Mouse (Mus musculus) embryo, embryonic 11.5 days (tissue): Measurements from ENCODE around the gene Scrt2.
"Not testable (repeated sequence)": the region's sequence is repeated elsewhere in the genome, so short reads cannot be mapped to it uniquely, and the experiment has no call there.

Experiments
- DNase-seq: peaks from one replicate; pipeline ENCODE4 v3.0.0-alpha.2; 2012; ENCODE audit warnings: low read depth, low spot score

Scrt2 gene

GRCm38 (mm10) chr2:152080685-152081541 is at the start of gene Scrt2:
Scrt2 (plus strand) TSS chr2:152081529.
- DNase-seq, result no peak

- DNase-seq, result no peak
These were observed 41.2 kb upstream of the Scrt2 start for GRCm38 (mm10) chr2:152040101-152040500.

DNA sequence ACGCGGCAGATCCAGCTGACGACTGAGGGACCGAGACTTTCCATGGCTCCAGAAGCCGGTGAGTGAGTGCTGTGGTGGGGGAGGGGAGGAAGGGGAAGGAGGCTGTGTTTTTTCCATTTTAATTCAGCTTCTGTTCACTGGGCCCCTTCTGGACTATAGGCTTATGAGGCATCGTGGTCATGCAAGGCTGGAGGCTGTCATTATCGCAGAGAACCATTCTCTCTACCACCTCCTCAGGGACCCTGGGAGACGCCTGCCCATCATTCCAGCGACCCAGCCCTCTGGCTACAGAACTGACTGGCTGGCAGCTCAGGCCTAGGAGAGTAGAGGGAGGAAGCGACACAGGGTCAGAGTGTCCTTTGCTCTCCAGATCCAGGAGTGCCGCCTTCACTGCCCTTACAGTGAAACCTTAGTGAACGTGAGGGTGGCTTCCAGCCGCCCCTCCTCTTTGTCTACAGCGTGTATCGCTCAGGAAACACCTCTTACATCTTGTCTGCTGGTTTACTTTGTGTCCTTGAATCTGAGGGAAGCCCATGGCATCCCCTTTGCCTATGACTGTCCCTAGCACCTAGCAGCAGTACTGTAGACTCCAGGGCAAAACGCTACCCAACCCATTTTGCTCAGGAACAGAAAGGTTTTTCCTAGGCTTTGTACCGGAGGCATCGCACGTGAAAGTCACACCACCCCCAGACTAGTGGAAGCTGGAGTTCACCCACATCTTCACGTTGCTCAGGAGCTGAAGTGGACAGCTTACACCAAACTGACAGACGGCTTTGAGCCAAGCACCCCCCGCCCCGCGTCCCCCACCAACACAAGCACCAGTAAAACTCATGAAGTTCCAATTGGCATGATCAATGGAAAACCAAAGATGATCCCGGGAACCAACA is 34.0 kb upstream of the Scrt2 start:
- DNase-seq, result no peak

GRCm38 (mm10) chr2:152048003-152048980 is 33.0 kb upstream of the Scrt2 start:
- no peak for DNase-seq

DNA sequence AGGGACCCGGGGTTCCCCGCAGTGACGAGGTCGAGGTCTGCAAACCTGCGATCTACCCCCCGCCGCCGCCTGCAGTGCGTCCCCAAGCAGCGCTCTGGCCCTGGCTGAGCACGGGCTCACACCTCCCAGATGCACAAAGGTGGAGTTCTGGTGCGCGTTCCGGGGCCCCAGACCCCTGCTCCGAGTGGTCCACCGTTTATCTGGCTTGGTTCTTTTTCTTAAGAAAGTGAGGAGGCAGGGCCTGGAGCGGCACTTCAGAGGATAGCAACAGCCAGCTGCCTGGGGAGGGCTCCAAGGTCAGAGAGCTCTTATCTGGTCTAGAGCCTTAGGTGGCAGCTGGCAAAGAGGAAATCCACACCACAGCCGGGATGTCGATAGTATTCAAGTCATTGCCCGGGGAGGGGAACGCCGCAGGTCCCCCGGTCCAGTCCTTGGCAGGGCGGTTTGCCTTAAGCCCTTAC is 32.3 kb upstream of the Scrt2 start:
- no peak for DNase-seq

GRCm38 (mm10) chr2:152049611-152050270 is 31.6 kb upstream of the Scrt2 start:
- no peak for DNase-seq

GRCm38 (mm10) chr2:152050316-152050715 is 31.0 kb upstream of the Scrt2 start:
- no peak for DNase-seq

DNA sequence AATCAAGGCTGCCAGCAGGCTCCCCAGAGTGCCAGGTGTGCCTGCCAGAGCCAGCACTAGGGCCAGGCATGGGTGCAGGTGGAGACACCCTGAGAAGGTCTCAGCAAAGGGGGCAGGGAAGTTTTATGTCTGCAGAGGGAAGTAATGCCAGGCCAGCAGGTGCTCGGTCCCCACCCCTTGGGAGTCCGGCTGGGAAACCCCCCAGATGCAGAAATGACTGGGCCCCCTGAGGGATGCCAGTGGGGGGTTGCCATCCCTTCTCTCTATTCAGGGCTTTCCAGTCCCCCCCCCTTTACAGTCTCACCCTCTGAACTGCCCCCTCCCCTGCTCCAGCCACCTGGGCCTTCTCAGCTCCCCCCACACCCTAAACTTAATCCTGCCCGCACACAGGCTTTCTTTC is 29.3 kb upstream of the Scrt2 start:
- no peak for DNase-seq

- no peak for DNase-seq
These were observed 25.9 kb upstream of the Scrt2 start for GRCm38 (mm10) chr2:152055406-152055805.

GRCm38 (mm10) chr2:152056368-152057251 is 24.7 kb upstream of the Scrt2 start:
- no peak for DNase-seq

DNA sequence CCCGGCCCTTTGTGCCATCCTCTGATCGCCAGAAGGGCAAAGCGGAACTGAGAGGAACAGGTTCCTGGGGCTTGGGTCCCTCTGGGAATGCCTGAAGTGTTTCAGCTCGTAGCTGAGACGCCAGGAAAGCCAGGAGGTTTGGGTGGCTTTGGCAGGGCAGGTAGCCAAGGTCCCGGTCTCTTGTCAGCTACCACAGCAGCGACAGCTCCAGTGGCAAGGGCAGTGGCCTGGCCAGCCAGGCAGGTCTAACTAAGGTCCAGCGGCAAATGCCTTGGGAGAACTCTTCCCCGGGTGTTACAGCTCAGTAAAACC is 24.1 kb upstream of the Scrt2 start:
- no peak for DNase-seq

DNA sequence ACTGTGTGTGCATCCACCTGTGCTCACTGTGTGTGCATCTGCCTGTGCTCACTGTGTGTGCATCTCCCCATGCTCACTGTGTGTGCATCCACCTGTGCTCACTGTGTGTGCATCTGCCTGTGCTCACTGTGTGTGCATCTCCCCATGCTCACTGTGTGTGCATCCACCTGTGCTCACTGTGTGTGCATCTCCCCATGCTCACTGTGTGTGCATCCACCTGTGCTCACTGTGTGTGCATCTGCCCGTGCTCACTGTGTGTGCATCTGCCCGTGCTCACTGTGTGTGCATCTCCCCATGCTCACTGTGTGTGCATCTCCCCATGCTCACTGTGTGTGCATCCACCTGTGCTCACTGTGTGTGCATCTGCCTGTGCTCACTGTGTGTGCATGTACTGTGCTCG is 18.5 kb upstream of the Scrt2 start:
- not testable (repeated sequence) for DNase-seq

GRCm38 (mm10) chr2:152068660-152069433 is 12.5 kb upstream of the Scrt2 start:
- no peak for DNase-seq

- no peak for DNase-seq
These were observed 11.9 kb upstream of the Scrt2 start for GRCm38 (mm10) chr2:152069434-152069786.

GRCm38 (mm10) chr2:152069941-152070340 is 11.4 kb upstream of the Scrt2 start:
- DNase-seq, result no peak

DNA sequence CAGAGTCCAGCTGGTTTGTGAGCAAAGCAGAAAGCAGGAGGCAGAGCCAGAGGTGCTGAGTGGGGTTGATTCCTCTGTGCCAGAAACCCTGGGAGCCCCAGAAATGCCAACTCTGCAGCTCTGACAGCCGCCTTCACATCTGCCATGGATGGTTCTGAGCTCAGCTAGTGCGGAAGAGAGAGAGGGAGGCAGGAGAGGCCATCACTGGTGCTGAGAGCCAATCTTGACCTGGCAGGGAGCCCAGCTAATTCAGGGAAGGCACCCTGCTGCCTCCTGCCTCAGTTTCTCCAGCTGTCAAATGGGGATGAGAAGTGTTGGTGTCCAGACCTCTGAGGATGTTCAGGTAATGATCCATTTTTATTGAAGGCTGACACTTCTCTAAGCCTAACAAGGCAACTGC is 6.8 kb upstream of the Scrt2 start:
- DNase-seq, result no peak

DNA sequence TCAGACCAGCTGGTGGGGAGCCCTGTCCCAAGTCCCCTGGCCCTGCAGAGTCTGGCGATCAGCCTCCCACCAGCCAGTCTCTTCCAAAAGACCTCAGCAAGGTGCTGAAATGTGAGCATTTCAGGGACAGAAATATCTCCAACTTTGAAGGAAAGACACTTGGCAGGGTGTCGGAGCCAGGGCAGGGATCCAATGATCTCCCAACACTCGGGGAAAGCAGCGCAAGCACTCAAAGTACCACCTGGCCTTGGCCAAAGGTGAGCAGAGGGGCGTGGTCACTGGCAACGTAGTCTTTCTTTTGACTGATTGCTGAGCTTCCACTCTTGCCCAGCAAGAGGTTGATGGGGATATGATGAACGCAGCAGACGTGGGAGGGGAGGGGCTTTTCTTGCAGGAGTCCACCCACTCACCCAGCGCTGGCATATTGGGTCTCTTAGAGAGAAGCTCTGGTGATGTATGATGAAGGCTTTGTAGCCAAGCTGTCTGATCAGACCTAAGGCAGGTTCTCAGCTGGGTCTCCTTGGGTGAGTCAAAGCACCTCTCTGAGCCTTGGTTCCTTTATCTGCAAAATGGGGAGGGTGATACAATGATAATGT is 5.9 kb upstream of the Scrt2 start:
- DNase-seq, result no peak

- no peak for DNase-seq
These were observed 4.0 kb upstream of the Scrt2 start for GRCm38 (mm10) chr2:152077337-152077736.
